Mouse (Mus musculus) kidney, embryonic 16.5 days (tissue): ENCODE measurements at regions not wholly inside any gene's neighbourhood (a gene's known extent, or its start where the extent isn't known, plus 50 kb on each side); places are given as distances from the start of the nearest gene placed in this dataset.

Experiments
- ATAC-seq: fragments of 200-750 bp; cut with Nextera tagmentation; 2 replicates; pipeline ENCODE4 v1.8.0; 2017; ENCODE audit warnings: moderate TSS enrichment; ENCODE audit not compliant: low FRiP score, low TSS enrichment
- H3K27ac ChIP-seq: fragments of 300-500 bp; sonication (generic); 2 replicates; pipeline ENCODE4 v1.5.1; 2014; ENCODE audit warnings: low read length
- H3K27me3 ChIP-seq: fragments of 300-500 bp; sonication (generic); 2 replicates; pipeline ENCODE4 v1.6.1; 2014; ENCODE audit warnings: low read length, control low read depth, mixed read lengths; ENCODE audit not compliant: insufficient read depth
- H3K36me3 ChIP-seq: fragments of 300-500 bp; sonication (generic); 2 replicates; pipeline ENCODE4 v1.6.1; 2014; ENCODE audit warnings: low read length, control low read depth, mixed read lengths; ENCODE audit not compliant: insufficient read depth
- H3K4me1 ChIP-seq: fragments of 300-500 bp; sonication (generic); 2 replicates; pipeline ENCODE4 v1.6.1; 2014; ENCODE audit warnings: low read length, control low read depth, mixed read lengths; ENCODE audit not compliant: insufficient read depth
- H3K4me2 ChIP-seq: fragments of 300-500 bp; sonication (generic); replicated peaks from 2 replicates; pipeline ENCODE4 v1.6.1; 2014; ENCODE audit warnings: low read depth, low read length
- H3K4me3 ChIP-seq: fragments of 300-500 bp; sonication (generic); 2 replicates; pipeline ENCODE4 v1.5.1; 2014; ENCODE audit warnings: mild to moderate bottlenecking, low read length
- H3K9ac ChIP-seq: fragments of 300-500 bp; sonication (generic); replicated peaks from 2 replicates; pipeline ENCODE4 v1.6.1; 2014; ENCODE audit warnings: low read length
- H3K9me3 ChIP-seq: fragments of 300-500 bp; sonication (generic); 2 replicates; pipeline ENCODE4 v1.6.1; 2016; ENCODE audit warnings: low read length, control low read depth
- WGBS: fragments of 180-500 bp; shearing (Covaris S2); extraction: QIAGEN DNeasy Blood & Tissue Kit; methylation state at CpG from one replicate; pipeline ENCODE4 v1.1.7; 2014; 5-methylcytosine and 5-hydroxymethylcytosine counted together

- WGBS = 46% methylated on average over 2 of the region's 2 CpGs
These were observed 740.3 kb downstream of the Dhx35 start for GRCm38 (mm10) chr2:159534951-159535350.

GRCm38 (mm10) chr2:159539261-159539660 lies 744.7 kb downstream of the Dhx35 start:
- Histone ChIP-seq H3K9ac (no peak overlapping the region), H3K27me3 (no peaks in the 10 kb centered on the region), H3K27ac (no peak overlapping the region), H3K9me3 (no peaks in the 10 kb centered on the region), H3K4me2 (no peak overlapping the region), H3K36me3 (no peaks in the 10 kb centered on the region), H3K4me3 (no peak overlapping the region), H3K4me1 (no peaks in the 10 kb centered on the region; the same call in 1 of the 2 replicates)
- no peak for ATAC-seq

More at GRCm38 (mm10) chr2:159534951-159535350, 740.3 kb downstream of the Dhx35 start:
- H3K4me2 ChIP-seq = no peak overlapping the region
- H3K27ac ChIP-seq = no peak overlapping the region
- ATAC-seq = no peak
- no peaks in the 10 kb centered on the region for H3K27me3 ChIP-seq
- H3K36me3 ChIP-seq = no peaks in the 10 kb centered on the region
- no peak overlapping the region for H3K4me3 ChIP-seq
- H3K9ac ChIP-seq = no peak overlapping the region
- H3K4me1 ChIP-seq = no peaks in the 10 kb centered on the region; the same call in 1 of the 2 replicates
- H3K9me3 ChIP-seq = no peaks in the 10 kb centered on the region

DNA sequence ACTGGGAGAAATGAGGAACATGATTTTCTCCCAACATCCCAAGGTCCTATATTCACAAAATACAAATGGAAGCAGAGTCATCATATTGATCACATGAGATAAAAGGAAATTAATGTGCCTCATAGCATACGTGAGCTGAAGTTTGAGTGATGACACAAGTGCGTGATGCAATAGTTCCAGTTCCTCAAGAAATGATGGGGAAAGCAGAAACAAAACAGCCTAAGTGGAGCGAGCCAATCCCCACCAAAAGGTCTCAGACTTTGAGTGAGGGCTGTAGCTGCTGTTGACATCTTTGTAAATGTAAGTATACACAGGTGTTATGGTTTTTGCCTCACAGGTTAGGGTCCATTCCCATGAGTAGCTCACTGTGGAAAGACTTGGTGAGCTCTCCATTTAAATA lies 763.0 kb downstream of the Dhx35 start:
- H3K36me3 ChIP-seq = no peaks in the 10 kb centered on the region
- H3K27ac ChIP-seq = no peak overlapping the region
- no peak overlapping the region for H3K4me3 ChIP-seq
- no peaks in the 10 kb centered on the region for H3K27me3 ChIP-seq
- WGBS = 86% methylated on average over 3 of the region's 3 CpGs
- no peaks in the 10 kb centered on the region for H3K4me1 ChIP-seq
- no peak for ATAC-seq
- H3K9ac ChIP-seq = no peak overlapping the region
- no peaks in the 10 kb centered on the region for H3K9me3 ChIP-seq
- no peak overlapping the region for H3K4me2 ChIP-seq

DNA sequence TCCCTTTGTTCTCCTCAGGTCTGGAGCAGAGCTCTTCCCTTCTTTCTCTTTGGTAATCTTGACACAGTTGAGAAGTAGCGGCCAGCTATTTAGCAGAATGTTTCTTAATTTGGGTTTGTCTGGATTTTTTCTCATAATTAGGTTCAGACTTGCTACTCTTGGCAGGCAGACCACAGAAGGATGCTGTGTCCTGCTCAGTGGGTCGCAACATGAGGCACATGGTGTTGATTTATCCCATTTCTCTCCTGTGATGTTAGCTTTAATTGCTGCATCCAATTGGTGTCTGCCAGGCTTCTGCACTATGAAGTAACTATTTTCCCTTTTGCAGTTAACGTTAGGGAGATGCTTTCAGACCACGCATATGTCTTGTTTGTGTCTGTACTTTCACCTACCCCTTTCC lies 768.7 kb downstream of the Gm826 start:
- Histone ChIP-seq H3K4me1 (no peaks in the 10 kb centered on the region), H3K9me3 (no peaks in the 10 kb centered on the region), H3K36me3 (no peaks in the 10 kb centered on the region), H3K4me2 (no peak overlapping the region), H3K27ac (no peak overlapping the region), H3K4me3 (no peak overlapping the region), H3K9ac (no peak overlapping the region), H3K27me3 (no peaks in the 10 kb centered on the region)
- ATAC-seq = no peak
- WGBS = 87% methylated on average over 4 of the region's 4 CpGs

GRCm38 (mm10) chr2:159565921-159566320 lies 768.0 kb downstream of the Gm826 start:
- no peak overlapping the region for H3K4me2 ChIP-seq
- H3K9me3 ChIP-seq = no peaks in the 10 kb centered on the region
- H3K36me3 ChIP-seq = no peaks in the 10 kb centered on the region
- 80% methylated on average over 5 of the region's 5 CpGs for WGBS
- no peak overlapping the region for H3K4me3 ChIP-seq
- H3K27me3 ChIP-seq = no peaks in the 10 kb centered on the region
- H3K4me1 ChIP-seq = no peaks in the 10 kb centered on the region
- ATAC-seq = no peak
- no peak overlapping the region for H3K27ac ChIP-seq
- no peak overlapping the region for H3K9ac ChIP-seq

GRCm38 (mm10) chr2:159566461-159566860 lies 767.5 kb downstream of the Gm826 start:
- ATAC-seq = no peak
- H3K4me3 ChIP-seq = no peak overlapping the region

GRCm38 (mm10) chr2:159568391-159568790 lies 765.6 kb downstream of the Gm826 start:
- Histone ChIP-seq H3K4me1 (no peaks in the 10 kb centered on the region), H3K9ac (no peak overlapping the region), H3K27ac (no peak overlapping the region), H3K9me3 (no peaks in the 10 kb centered on the region), H3K4me2 (no peak overlapping the region), H3K27me3 (no peaks in the 10 kb centered on the region), H3K4me3 (no peak overlapping the region), H3K36me3 (no peaks in the 10 kb centered on the region)
- WGBS = 77% methylated on average over 4 of the region's 4 CpGs
- no peak for ATAC-seq

More at GRCm38 (mm10) chr2:159566461-159566860, 767.5 kb downstream of the Gm826 start:
- Histone ChIP-seq H3K27me3 (no peaks in the 10 kb centered on the region), H3K4me1 (no peaks in the 10 kb centered on the region), H3K4me2 (no peak overlapping the region), H3K27ac (no peak overlapping the region), H3K36me3 (no peaks in the 10 kb centered on the region), H3K9ac (no peak overlapping the region), H3K9me3 (no peaks in the 10 kb centered on the region)
- 51% methylated on average over 5 of the region's 5 CpGs for WGBS

DNA sequence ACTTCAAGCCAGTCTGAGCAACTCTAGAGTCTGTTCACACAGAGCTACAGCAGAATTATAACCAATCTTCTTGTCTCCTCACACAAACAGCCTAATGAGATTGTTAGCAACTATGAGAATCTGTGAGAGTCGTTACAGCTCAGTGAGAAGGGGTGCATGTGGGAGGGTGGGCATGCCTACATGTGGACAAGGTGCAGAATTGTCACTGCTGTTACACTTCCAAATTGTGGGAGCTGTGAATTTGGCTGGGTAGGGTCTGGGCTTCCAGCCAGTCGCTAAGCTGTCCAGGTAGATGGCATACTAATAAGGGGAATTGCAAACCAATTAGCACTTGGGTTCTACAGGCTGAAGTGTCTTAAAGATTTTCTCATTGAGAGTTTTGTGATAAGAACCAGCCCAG lies 762.1 kb downstream of the Gm826 start:
- no peak overlapping the region for H3K27ac ChIP-seq
- 69% methylated on average over 2 of the region's 2 CpGs for WGBS

DNA sequence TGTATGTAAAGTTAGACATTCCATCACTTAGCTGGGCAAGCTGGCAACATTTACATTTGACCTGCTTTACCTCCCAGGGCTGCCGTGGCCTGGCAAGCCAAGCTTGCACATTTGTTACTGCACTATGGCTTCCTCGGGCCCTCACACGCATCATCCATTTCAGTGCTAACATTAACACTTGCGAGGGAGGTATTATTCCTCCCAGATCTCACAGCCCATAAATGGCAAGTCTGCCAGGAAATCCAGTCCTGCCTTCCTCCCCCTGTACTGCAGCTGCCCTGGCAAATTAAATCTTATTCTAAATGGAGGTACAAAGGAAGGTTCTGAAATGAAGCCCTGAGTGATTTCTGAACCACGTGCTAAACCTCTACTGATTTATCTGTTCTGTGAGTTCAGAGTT lies 758.7 kb downstream of the Gm826 start:
- Histone ChIP-seq H3K9me3 (no peaks in the 10 kb centered on the region), H3K9ac (no peak overlapping the region), H3K4me1 (no peaks in the 10 kb centered on the region), H3K4me2 (no peak overlapping the region), H3K27ac (no peak overlapping the region), H3K27me3 (no peaks in the 10 kb centered on the region), H3K4me3 (no peak overlapping the region), H3K36me3 (no peaks in the 10 kb centered on the region)
- 30% methylated on average over 5 of the region's 5 CpGs for WGBS
- ATAC-seq = no peak

More for the DNA sequence above, 762.1 kb downstream of the Gm826 start:
- H3K27me3 ChIP-seq = no peaks in the 10 kb centered on the region
- H3K36me3 ChIP-seq = no peaks in the 10 kb centered on the region
- no peaks in the 10 kb centered on the region for H3K4me1 ChIP-seq
- no peaks in the 10 kb centered on the region for H3K9me3 ChIP-seq
- no peak overlapping the region for H3K9ac ChIP-seq
- H3K4me3 ChIP-seq = no peak overlapping the region
- ATAC-seq = no peak
- no peak overlapping the region for H3K4me2 ChIP-seq

GRCm38 (mm10) chr2:159583103-159583502 lies 750.9 kb downstream of the Gm826 start:
- Histone ChIP-seq H3K4me3 (no peak overlapping the region), H3K9me3 (no peaks in the 10 kb centered on the region), H3K27me3 (no peaks in the 10 kb centered on the region), H3K27ac (no peak overlapping the region), H3K9ac (no peak overlapping the region), H3K36me3 (no peaks in the 10 kb centered on the region), H3K4me1 (peaks cover 5% of the 10 kb centered on the region; the same call in 1 of the 2 replicates), H3K4me2 (no peak overlapping the region)
- ATAC-seq = no peak
- whole genome bisulfite sequencing = 59% methylated on average over 8 of the region's 8 CpGs
